Mouse (Mus musculus): ENCODE measurements around the gene Tnfsfm13. TPM values are rescaled to one million over a fixed set of nuclear protein-coding genes. Genes with fewer than 3 reads are reported as not detected.

Tnfsfm13 gene
- polyA plus RNA-seq, 1 experiment: not detected

GRCm38 (mm10) chr11:69672211-69672706 is 23.6 kb downstream of the Tnfsfm13 start, which contains the start of gene Eif4a1:
Eif4a1 (minus strand) TSS chr11:69672423.
- Histone ChIP-seq H3K4me1 (ENCODE audit: control insufficient read depth, insufficient read depth, low read length) (no peaks in the 10 kb centered on the region), H3K4me3 (ENCODE audit: insufficient read depth, low read depth, low read length) (peak within 1 kb of the TSS; percentile 96), H3K27ac (ENCODE audit: insufficient read depth, low read depth, low read length) (peak within 1 kb of the TSS; percentile 98)
- 0% methylated on average over 36 of the region's 36 CpGs for WGBS
- TF ChIP-seq POLR2A (IDR thresholded peaks at IDR 0.05; ENCODE audit: insufficient read depth, low read depth, low read length): peak; percentile 95
- TF ChIP-seq CTCF (IDR thresholded peaks at IDR 0.05; ENCODE audit: insufficient read depth, low read depth, low read length): no peak

- peak overlapping the region; percentile 98 for H3K27ac ChIP-seq (ENCODE audit: insufficient read depth, low read depth, low read length)
- WGBS: 1% methylated on average over 43 of the region's 43 CpGs
- peak overlapping the region; percentile 96 for H3K4me3 ChIP-seq (ENCODE audit: insufficient read depth, low read depth, low read length)
- H3K4me1 ChIP-seq (ENCODE audit: control insufficient read depth, insufficient read depth, low read length): no peaks in the 10 kb centered on the region
- no peak for TF ChIP-seq CTCF (IDR thresholded peaks at IDR 0.05; ENCODE audit: insufficient read depth, low read depth, low read length)
- no peak for TF ChIP-seq POLR2A (IDR thresholded peaks at IDR 0.05; ENCODE audit: insufficient read depth, low read depth, low read length)
These were observed 24.2 kb downstream of the Tnfsfm13 start for GRCm38 (mm10) chr11:69671726-69672124.

- Histone ChIP-seq H3K4me1 (ENCODE audit: control insufficient read depth, insufficient read depth, low read length) (no peaks in the 10 kb centered on the region), H3K4me3 (ENCODE audit: insufficient read depth, low read depth, low read length) (peak overlapping the region; percentile 96), H3K27ac (ENCODE audit: insufficient read depth, low read depth, low read length) (peak overlapping the region; percentile 98)
- WGBS: 1% methylated on average over 61 of the region's 61 CpGs
- peak; percentile 63 for TF ChIP-seq POLR2A (IDR thresholded peaks at IDR 0.05; ENCODE audit: insufficient read depth, low read depth, low read length)
- TF ChIP-seq CTCF (IDR thresholded peaks at IDR 0.05; ENCODE audit: insufficient read depth, low read depth, low read length): no peak
These were observed 24.8 kb downstream of the Tnfsfm13 start for GRCm38 (mm10) chr11:69670786-69671725.

- no peak overlapping the region for H3K4me3 ChIP-seq (ENCODE audit: insufficient read depth, low read depth, low read length)
- H3K4me1 ChIP-seq (ENCODE audit: control insufficient read depth, insufficient read depth, low read length): peaks cover 4% of the 10 kb centered on the region
- WGBS: 87% methylated on average over 3 of the region's 3 CpGs
- TF ChIP-seq POLR2A (IDR thresholded peaks at IDR 0.05; ENCODE audit: insufficient read depth, low read depth, low read length) (no peak), CTCF (IDR thresholded peaks at IDR 0.05; ENCODE audit: insufficient read depth, low read depth, low read length) (no peak)
- H3K27ac ChIP-seq (ENCODE audit: insufficient read depth, low read depth, low read length): no peak overlapping the region
These were observed 29.3 kb downstream of the Tnfsfm13 start for GRCm38 (mm10) chr11:69666665-69667005.

GRCm38 (mm10) chr11:69665961-69666664 is 29.8 kb downstream of the Tnfsfm13 start, which contains the start of gene Cd68:
Cd68 (minus strand) TSS chr11:69666153.
- peaks cover 4% of the 10 kb centered on the region for H3K4me1 ChIP-seq (ENCODE audit: control insufficient read depth, insufficient read depth, low read length)
- TF ChIP-seq CTCF (IDR thresholded peaks at IDR 0.05; ENCODE audit: insufficient read depth, low read depth, low read length): no peak
- no peak for TF ChIP-seq POLR2A (IDR thresholded peaks at IDR 0.05; ENCODE audit: insufficient read depth, low read depth, low read length)
- no peak within 1 kb of the TSS for H3K4me3 ChIP-seq (ENCODE audit: insufficient read depth, low read depth, low read length)
- no peak within 1 kb of the TSS for H3K27ac ChIP-seq (ENCODE audit: insufficient read depth, low read depth, low read length)
- WGBS: 29% methylated on average over 7 of the region's 7 CpGs

- no peak for TF ChIP-seq CTCF (IDR thresholded peaks at IDR 0.05; ENCODE audit: insufficient read depth, low read depth, low read length)
- TF ChIP-seq POLR2A (IDR thresholded peaks at IDR 0.05; ENCODE audit: insufficient read depth, low read depth, low read length): no peak
- peaks cover 4% of the 10 kb centered on the region for H3K4me1 ChIP-seq (ENCODE audit: control insufficient read depth, insufficient read depth, low read length)
- H3K4me3 ChIP-seq (ENCODE audit: insufficient read depth, low read depth, low read length): no peak overlapping the region
- no peak overlapping the region for H3K27ac ChIP-seq (ENCODE audit: insufficient read depth, low read depth, low read length)
- 71% methylated on average over 9 of the region's 9 CpGs for WGBS
These were observed 30.4 kb downstream of the Tnfsfm13 start for GRCm38 (mm10) chr11:69665457-69665960.

GRCm38 (mm10) chr11:69664841-69665240 is 31.1 kb downstream of the Tnfsfm13 start:
- peaks cover 4% of the 10 kb centered on the region for H3K4me1 ChIP-seq (ENCODE audit: control insufficient read depth, insufficient read depth, low read length)
- H3K27ac ChIP-seq (ENCODE audit: insufficient read depth, low read depth, low read length): no peak overlapping the region
- 91% methylated on average over 7 of the region's 7 CpGs for WGBS
- TF ChIP-seq CTCF (IDR thresholded peaks at IDR 0.05; ENCODE audit: insufficient read depth, low read depth, low read length): no peak
- no peak for TF ChIP-seq POLR2A (IDR thresholded peaks at IDR 0.05; ENCODE audit: insufficient read depth, low read depth, low read length)
- H3K4me3 ChIP-seq (ENCODE audit: insufficient read depth, low read depth, low read length): no peak overlapping the region

- Histone ChIP-seq H3K4me1 (ENCODE audit: control insufficient read depth, insufficient read depth, low read length) (peaks cover 4% of the 10 kb centered on the region), H3K27ac (ENCODE audit: insufficient read depth, low read depth, low read length) (no peak overlapping the region), H3K4me3 (ENCODE audit: insufficient read depth, low read depth, low read length) (no peak overlapping the region)
- no peak for TF ChIP-seq CTCF (IDR thresholded peaks at IDR 0.05; ENCODE audit: insufficient read depth, low read depth, low read length)
- TF ChIP-seq POLR2A (IDR thresholded peaks at IDR 0.05; ENCODE audit: insufficient read depth, low read depth, low read length): no peak
- 82% methylated on average over 6 of the region's 6 CpGs for WGBS
These were observed 32.1 kb downstream of the Tnfsfm13 start for GRCm38 (mm10) chr11:69663795-69664194.
